Mouse (Mus musculus) T-helper 1 cell (primary cell): ENCODE data around the gene Mogat2.

Experiments used
- in situ Hi-C: fragments of 300-600 bp; cut with MboI, MseI; formaldehyde crosslinking; loops from one replicate; pipeline ENCODE4 v1.15.1; 2025; ENCODE audit warnings: high pct_unique_total_duplicates

The Mogat2 gene

DNA sequence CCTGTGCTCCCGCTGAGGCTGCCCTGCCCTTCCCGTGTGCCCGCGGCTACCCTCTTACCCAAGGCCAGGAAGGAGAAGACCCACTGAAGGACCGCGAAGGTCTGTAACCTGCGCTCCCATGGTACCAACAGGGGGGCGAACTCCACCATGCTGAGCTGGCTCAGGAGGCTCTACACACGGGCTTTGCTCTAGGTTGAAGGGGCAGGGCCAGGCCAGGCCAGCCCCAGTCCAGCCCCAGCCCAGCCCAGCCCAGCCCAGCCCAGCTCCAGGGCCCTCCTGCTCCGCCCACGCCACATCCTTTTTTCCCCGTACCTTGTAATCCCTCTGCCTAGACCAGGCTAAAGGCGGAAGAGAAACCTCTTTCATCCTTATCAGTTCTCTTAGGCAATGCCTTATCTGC is at the start of gene Mogat2:
Mogat2 (minus strand) TSS at position 203 of the 400 bp plus-strand sequence.
- in situ Hi-C loops = no loop called here

- in situ Hi-C loops = no loop called here
Observed at GRCm38 (mm10) chr7:99287287-99287686, 48.9 kb upstream of the Mogat2 start.

DNA sequence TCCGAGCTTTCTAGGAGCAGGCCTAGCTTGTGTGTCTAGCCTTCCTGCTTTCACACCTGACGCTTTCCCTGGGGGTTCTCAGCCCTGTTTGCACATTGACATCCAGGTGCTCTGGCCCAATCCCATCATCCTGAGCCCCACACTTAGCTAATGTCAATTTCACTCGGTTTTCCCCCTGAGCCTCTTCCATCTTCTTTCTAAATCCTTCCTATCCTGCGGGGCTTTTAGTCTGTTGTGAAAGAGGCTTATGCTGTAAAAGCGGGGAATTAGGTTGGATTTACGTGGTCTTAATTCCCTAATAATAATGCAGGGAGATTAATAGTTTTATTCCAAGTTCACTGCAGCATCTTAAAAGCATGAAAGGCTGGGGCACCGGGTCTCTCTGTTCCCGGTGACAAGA is 41.2 kb upstream of the Mogat2 start:
- in situ Hi-C loops = loop anchor here (5.0 kb wide), 1 partner anchor 77 kb away; no protein-coding TSS in a partner anchor

- in situ Hi-C loops = loop anchor here (5.0 kb wide), 1 partner anchor 76 kb away; no protein-coding TSS in a partner anchor
Observed at GRCm38 (mm10) chr7:99278309-99278708, 39.9 kb upstream of the Mogat2 start.

DNA sequence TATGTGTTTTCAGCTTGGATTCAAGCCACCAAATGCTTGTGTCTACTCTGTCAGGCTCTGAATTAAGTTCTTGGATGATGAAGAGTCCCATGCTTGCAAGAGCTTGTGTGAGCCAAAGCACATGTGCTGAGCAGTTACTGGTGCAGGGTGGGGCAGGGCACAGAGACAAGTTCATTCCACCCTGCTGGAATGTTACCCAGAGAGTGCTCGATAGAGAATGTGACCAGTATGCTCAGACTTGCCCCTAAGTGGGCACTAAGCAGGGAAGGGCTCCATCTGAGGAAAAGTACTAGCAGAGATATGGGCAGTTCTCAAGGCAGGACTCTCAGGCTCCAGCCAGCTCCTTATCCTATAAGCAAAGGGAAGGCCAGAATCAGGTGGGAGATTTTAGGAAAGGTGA is 38.3 kb upstream of the Mogat2 start:
- in situ Hi-C loops = loop anchor here (5.0 kb wide), 1 partner anchor 74 kb away; no protein-coding TSS in a partner anchor

DNA sequence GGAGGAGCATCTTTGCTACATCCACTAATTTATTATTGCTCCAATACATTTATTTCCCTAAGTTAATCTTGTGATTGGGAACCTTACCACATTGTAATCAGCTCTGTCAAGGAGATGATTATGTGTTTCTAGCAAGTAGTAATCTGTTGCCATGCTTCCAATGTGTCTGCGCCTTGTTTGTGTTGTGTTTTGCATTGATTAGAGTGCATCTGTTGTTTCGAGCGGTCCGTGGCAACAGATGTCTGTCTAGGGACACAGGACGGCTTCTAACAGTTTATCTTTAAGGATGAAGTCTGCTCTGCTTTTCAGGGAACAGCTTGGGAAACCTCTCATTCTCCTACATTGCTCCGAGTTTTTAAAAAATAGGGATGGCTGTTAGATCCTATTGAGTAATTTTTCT is 36.7 kb upstream of the Mogat2 start:
- in situ Hi-C loops = loop anchor here (5.0 kb wide), 1 partner anchor 73 kb away; no protein-coding TSS in a partner anchor

GRCm38 (mm10) chr7:99271630-99272029 is 33.2 kb upstream of the Mogat2 start:
- in situ Hi-C loops = no loop called here

- in situ Hi-C loops = no loop called here
Observed at GRCm38 (mm10) chr7:99268951-99269945, 30.8 kb upstream of the Mogat2 start.

DNA sequence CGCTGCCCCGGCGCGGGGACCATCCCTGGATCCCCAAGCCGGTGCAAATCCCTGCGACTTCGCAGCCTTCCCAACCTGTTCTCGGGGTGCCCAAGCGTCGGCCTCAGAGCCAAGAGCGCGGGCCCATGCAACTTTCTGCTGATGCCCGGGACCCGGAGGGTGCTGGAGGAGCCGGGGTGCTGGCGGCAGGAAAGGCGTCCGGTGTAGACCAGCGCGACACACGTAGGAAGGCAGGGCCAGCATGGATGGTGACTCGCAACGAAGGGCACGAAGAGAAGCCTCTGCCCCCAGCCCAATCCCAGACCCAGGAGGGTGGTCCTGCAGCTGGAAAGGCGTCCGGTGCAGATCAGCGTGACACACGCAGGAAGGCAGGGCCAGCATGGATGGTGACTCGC is 30.1 kb upstream of the Mogat2 start:
- in situ Hi-C loops = no loop called here

DNA sequence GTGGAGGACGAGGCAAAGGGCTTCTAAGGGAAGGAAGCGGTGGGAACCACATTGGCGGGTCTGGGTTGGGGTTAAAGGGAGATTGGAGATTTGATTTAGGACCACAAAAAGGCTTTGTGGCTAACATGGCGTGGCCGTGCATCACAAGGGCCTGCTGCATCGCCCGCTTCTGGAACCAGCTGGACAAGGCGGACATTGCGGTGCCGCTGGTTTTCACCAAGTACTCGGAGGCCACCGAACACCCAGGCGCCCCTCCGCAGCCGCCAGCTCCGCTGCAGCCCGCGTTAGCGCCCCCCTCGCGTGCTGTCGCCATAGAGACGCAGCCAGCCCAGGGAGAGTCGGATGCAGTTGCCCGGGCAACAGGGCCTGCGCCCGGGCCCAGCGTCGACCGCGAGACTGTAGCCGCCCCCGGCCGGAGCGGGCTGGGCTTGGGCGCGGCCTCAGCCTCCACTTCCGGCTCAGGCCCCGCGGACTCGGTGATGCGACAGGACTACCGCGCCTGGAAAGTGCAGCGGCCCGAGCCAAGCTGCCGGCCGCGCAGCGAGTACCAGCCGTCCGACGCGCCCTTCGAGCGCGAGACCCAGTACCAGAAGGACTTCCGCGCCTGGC is 29.6 kb upstream of the Mogat2 start:
- in situ Hi-C loops = no loop called here

DNA sequence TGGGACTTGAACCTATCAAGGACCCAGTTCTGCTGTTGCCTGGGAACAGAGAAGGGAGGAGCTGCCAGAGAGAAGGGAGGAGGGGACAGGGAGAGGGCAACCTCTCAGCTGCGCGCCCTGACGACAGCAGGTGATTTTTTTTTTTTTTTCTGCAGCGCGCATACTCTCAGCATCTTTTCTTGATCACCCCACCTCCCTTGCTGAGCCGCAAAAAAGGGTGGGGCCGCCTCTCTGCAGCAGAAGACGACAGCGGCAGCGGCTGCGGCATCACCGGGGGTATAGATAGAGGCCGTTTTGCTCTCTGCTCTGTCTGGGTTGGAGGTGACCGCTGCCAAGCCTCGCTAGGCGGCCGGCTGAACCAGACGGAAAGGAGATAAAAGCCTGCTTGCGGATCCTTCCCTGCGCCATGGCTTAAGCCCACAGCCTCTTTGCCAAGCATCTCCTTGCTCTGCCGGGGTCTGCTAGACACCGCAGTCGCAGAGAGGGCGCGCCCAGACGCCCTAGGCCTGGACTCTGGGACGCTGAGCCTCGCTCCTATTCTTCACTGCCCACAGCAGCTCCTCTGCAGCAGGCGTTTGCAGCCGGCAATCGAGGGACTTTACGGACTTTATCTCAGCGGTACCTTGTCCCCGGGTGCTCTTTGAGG is 29.0 kb upstream of the Mogat2 start, which contains the start of gene Map6:
Map6 (plus strand) TSS at position 197 of the 646 bp plus-strand sequence.
- in situ Hi-C loops = no loop called here

GRCm38 (mm10) chr7:99264597-99264996 is 26.2 kb upstream of the Mogat2 start:
- in situ Hi-C loops = no loop called here

- in situ Hi-C loops = no loop called here
Observed at GRCm38 (mm10) chr7:99263509-99263908, 25.1 kb upstream of the Mogat2 start.

DNA sequence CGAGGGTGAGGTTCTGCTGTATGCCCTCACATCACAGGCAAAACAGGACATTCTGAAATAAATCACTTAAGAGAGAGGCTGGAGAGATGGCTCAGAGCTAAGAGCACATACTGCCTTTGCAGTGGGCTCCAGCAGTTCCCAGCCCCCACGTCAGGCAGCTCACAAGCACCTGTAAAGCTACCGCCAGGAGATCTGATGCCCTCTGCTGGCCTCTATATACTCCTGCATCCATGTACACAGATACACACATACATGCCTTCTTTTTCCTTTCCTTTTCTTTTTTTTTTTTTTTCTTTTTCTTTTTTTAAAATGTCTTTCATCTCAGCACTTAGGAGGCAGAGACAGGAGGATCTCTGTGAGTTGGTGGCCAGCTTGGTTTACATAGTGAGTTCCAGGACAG is 23.5 kb upstream of the Mogat2 start:
- in situ Hi-C loops = no loop called here

- in situ Hi-C loops = no loop called here
Observed at GRCm38 (mm10) chr7:99255006-99255405, 16.6 kb upstream of the Mogat2 start.

DNA sequence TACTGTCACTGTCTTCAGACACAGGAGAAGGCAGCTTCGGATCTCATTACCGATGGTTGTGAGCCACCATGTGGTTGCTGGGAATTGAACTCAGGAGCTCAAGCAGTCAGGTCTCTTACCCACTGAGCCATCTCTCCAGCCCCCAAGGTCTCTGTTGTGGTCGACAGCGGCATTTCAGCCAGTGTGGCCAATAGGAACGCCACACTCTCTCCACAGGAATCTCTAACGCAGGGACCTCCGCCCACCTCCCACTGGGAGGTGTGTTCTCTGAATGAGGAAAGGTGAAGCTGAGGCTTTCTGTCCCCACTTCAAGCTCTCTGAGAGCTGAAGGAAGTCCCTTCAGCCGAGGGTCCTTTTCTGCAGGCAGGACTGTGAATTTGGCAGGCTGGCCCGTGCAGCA is 12.0 kb upstream of the Mogat2 start:
- in situ Hi-C loops = no loop called here

DNA sequence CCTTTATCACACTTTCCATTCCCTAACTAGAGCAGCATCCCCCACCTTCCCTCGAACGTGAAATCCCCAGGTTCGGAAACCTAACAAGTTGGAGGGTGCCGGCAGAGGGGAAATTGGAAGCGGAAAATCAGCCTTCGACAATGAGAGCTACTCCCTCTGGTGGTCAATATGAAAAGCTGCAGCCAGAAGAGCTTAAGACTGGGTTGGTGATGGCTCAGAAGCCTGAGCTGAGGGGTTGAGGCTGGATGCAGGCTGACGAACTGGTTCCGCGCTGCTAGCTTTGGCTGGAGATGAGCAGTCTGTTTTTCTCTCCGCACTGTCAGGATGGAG is 11.1 kb upstream of the Mogat2 start:
- in situ Hi-C loops = no loop called here

DNA sequence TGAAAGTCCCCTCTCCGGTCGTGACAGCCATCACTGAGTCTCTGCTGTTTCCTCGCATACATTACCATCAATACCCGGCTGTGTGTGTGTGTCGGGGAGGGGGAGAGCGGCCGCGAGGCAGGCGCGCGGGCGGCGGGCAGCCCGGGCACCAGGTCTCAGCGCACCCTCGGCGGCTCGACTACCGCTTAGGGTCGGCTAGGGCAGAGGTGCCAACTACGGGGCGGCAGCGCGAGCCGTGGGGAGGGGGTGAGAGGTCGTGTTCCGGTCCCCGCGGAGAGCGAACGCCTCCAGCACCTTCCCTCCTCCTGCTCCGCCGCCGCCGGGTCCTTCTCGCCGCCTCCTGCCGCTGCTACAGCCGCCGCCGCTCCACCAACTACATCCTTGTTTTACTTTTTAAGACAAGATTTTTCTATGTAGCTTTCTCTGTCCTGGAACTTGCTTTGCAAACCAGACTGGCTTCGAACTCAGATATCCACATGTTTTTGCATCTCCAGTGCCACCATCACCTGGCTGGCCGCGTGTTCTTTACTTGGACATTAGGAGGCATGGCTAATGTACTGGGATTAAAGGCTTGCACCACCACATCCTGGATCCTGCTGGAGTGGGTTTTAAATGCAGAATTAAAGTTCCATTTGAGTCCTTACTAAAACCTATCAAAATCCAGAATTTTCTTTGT is 10.6 kb upstream of the Mogat2 start:
- in situ Hi-C loops = no loop called here

DNA sequence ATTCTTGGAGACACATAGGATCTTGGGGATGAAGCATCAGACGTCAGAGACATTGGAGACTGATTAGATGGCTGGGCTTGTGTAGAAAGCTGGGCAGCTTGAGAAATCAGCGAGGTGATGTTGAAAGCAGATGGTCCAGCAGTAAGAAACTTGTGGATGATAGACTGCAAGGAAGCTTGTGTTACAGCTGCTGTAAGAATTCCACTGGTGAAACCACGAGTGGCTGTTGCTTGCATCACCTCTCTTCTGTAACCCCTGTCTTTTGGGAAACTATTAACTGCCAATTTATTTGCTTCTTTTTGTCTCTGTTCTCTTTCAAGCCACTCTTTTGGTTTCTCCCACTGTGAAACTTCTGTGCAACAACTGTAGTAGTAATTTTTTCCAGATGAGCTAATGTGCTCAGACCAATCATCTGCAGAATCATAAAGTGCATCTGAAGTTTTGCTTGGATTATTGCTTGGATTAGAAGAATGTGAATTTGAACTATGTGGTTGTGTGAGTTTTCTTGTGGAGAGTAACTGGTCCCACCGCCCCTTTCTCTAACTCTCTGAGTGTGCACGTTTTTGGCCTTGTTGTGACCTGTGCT is 9.8 kb upstream of the Mogat2 start:
- in situ Hi-C loops = no loop called here

- in situ Hi-C loops = no loop called here
Observed at GRCm38 (mm10) chr7:99242097-99242496, 3.7 kb upstream of the Mogat2 start.
